Mouse (Mus musculus) embryonic facial prominence, embryonic 13.5 days (tissue): ENCODE data around the gene Slc25a17. TPM values are rescaled to one million over a fixed set of nuclear protein-coding genes. Genes with fewer than 3 reads are reported as not detected.

Source experiments
- ATAC-seq: fragments of 200-750 bp; cut with Nextera tagmentation; 2 replicates; pipeline ENCODE4 v1.8.0; 2017; ENCODE audit warnings: low read depth; ENCODE audit not compliant: insufficient number of reproducible peaks, insufficient read depth, low FRiP score, low TSS enrichment
- H3K27ac ChIP-seq: fragments of 300-500 bp; sonication (generic); 2 replicates; pipeline ENCODE4 v1.5.1; 2015; ENCODE audit warnings: moderate library complexity, mild to moderate bottlenecking, inconsistent platforms
- H3K27me3 ChIP-seq: fragments of 300-500 bp; sonication (generic); 2 replicates; pipeline ENCODE4 v1.6.1; 2015; ENCODE audit warnings: mild to moderate bottlenecking, inconsistent platforms
- H3K36me3 ChIP-seq: fragments of 300-500 bp; sonication (generic); 2 replicates; pipeline ENCODE4 v1.6.1; 2015; ENCODE audit warnings: mild to moderate bottlenecking, inconsistent platforms
- H3K4me1 ChIP-seq: fragments of 300-500 bp; sonication (generic); 2 replicates; pipeline ENCODE4 v1.6.1; 2015; ENCODE audit warnings: inconsistent platforms
- H3K4me2 ChIP-seq: fragments of 300-500 bp; sonication (generic); 2 replicates; pipeline ENCODE4 v1.6.1; 2015; ENCODE audit warnings: moderate library complexity, mild to moderate bottlenecking, inconsistent platforms
- H3K4me3 ChIP-seq: fragments of 300-500 bp; sonication (generic); 2 replicates; pipeline ENCODE4 v1.5.1; 2015; ENCODE audit warnings: mild to moderate bottlenecking, inconsistent platforms
- H3K9ac ChIP-seq: fragments of 300-500 bp; sonication (generic); 2 replicates; pipeline ENCODE4 v1.6.1; 2015; ENCODE audit warnings: mild to moderate bottlenecking, inconsistent platforms
- H3K9me3 ChIP-seq: fragments of 300-500 bp; sonication (generic); 2 replicates; pipeline ENCODE4 v1.6.1; 2016; ENCODE audit warnings: inconsistent platforms
- WGBS: fragments of 180-500 bp; shearing (Covaris S2); methylation state at CpG from one replicate; pipeline ENCODE4 v1.1.7; 2015; ENCODE audit warnings: mixed read lengths; 5-methylcytosine and 5-hydroxymethylcytosine counted together
- polyA plus RNA-seq: library from polyadenylated mRNA; unstranded; fragments of >200 nt; fragmentation: Nextera tagmentation; extraction: Ambion mirVana; gene quantifications from 2 replicates; pipeline ENCODE4 v1.2.1, GENCODE M21; 2015

Gene Slc25a17
- 128 and 133 TPM in 2 replicates for polyA plus RNA-seq

DNA sequence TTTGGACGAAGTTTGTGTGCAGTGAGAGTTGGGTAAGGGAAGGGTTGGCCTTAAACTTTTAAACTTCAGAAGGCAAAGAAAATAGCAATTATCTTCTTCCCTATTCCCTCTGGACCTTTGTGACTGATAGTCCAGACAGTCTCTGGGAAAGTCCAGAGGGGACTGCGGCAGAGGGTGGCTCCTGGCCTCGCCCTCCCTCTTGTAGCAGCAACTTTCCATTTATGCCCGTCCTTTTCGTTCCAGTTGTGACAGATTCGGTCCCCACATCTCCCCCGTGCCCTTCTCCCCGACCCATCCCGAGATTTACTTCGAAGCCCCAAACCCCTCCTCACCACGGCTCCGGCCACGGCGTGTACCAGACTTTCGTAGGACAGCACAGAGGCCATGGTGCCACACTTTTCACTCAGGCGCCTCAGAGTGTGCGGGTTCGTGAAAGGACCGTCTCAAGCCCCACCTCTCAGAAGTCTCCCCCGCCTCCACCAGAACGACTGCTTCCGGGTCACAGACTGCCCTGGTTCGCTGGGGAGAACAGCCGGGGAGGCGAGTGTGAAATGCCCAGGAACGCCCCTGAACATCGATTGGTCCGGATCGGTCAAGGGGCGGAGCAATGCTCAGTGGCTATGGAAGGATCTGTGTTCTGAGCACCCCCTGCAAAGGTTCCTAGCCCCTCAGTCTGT, at the start of gene Slc25a17:
Slc25a17 (minus strand) TSS at position 468 of the 677 bp plus-strand sequence.
- no peaks in the 10 kb centered on the region for H3K9me3 ChIP-seq
- ATAC-seq, result peak; percentile 98
- H3K4me2 ChIP-seq, result peak within 1 kb of the TSS; percentile 80
- peaks cover 40% of the 10 kb centered on the region for H3K4me1 ChIP-seq
- H3K27me3 ChIP-seq, result no peaks in the 10 kb centered on the region
- H3K27ac ChIP-seq, result peak within 1 kb of the TSS; percentile 91
- peak within 1 kb of the TSS; percentile 77 for H3K4me3 ChIP-seq
- peaks cover 28% of the 10 kb centered on the region for H3K36me3 ChIP-seq
- WGBS, result under 1% methylated on average over 30 of the region's 30 CpGs
- H3K9ac ChIP-seq, result peak within 1 kb of the TSS; percentile 89

DNA sequence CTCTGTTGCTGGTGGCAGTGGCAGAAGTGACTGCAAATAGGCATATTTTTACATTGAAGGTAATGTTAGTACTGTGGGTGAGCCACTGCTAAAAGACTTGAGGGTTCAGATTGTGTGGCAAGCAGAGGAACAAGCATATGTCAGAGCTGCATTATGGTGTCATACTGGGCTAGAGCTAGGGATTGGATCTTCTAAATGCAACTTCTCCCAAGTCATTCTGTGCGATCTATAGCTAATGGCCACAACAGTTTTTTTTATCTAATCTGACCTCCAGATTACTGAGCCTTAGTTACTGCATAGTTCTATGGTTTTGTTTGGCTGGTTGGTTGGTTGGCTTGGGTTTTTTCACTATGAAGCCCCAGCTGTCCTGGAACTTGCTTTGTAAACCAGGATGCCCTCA, 47.6 kb upstream of the Slc25a17 start, which contains the start of gene Dnajb7:
Dnajb7 (minus strand) TSS at position 101 of the 400 bp plus-strand sequence.
- Histone ChIP-seq H3K36me3 (no peaks in the 10 kb centered on the region), H3K27ac (no peak within 1 kb of the TSS)
- 93% methylated on average over 1 of the region's 1 CpGs for WGBS

DNA sequence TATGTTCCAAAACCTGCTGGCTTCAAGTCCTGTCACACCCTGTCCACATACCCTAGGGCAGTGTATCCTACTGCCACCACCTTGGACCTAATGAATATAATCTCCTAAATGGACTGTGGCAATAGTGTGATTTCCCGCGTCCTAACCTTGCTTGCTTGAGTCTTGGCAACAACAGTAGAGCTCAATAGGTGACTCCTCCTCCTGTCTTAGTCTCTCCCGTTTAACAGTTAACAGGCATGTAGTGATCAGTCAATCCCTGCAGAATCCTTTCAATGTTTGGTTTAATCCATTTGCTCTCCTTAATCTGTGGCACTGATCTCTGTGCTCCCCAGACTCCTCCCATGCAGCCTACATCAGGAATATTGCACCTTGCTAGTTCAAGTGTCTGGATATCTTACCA, 44.4 kb upstream of the Slc25a17 start:
- Histone ChIP-seq H3K4me1 (peaks cover 7% of the 10 kb centered on the region; the same call in 1 of the 2 replicates), H3K36me3 (no peaks in the 10 kb centered on the region)
- WGBS, result 85% methylated on average over 3 of the region's 3 CpGs

More for the DNA sequence above, 47.6 kb upstream of the Slc25a17 start, which contains the start of gene Dnajb7:
- no peak within 1 kb of the TSS for H3K9ac ChIP-seq
- no peak for ATAC-seq
- H3K9me3 ChIP-seq, result no peaks in the 10 kb centered on the region
- H3K4me2 ChIP-seq, result no peak within 1 kb of the TSS
- H3K4me3 ChIP-seq, result no peak within 1 kb of the TSS
- H3K4me1 ChIP-seq, result no peaks in the 10 kb centered on the region
- no peaks in the 10 kb centered on the region for H3K27me3 ChIP-seq

DNA sequence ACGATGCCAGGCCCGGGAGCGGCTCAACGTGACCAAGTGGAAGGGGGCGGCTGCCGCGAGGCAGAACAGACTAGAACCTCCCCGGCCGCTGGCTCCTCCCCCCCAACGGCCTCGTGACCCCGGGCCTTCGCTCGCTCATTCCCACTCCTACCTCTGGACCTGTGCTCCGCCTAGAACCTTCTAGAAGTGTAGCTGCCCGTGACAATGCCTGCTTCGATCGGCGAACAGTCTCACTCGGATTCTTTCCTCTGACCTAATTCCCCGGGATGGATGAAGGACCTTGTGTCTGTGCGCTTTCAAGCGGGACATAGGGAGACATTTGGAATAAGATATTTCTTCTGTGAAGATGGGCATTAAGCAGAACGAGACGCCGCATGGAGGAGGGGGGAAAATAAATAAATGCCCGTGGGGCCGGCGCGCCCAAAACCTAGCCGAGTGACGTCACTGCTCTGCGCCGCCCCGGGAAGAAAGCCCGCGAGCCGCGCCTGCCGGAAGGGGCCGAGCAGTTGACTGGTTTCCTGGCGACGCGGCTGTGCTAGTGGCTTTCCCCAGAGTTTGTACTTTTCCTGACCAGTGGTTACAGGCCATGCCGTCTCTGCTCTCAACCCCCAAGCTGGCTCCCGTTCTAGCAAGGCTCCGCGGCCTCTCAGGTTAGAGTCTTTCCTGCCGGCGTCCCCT, 39.2 kb upstream of the Slc25a17 start, which contains the start of the genes St13 and Xpnpep3:
St13 (minus strand) TSS at position 440 of the 678 bp plus-strand sequence.
Xpnpep3 (plus strand) TSS at position 501 of the 678 bp plus-strand sequence.
- WGBS, result under 1% methylated on average over 50 of the region's 50 CpGs
- peak within 1 kb of the TSS; percentile 96 for H3K4me3 ChIP-seq
- H3K4me1 ChIP-seq, result peaks cover 22% of the 10 kb centered on the region
- H3K27me3 ChIP-seq, result no peaks in the 10 kb centered on the region
- peaks cover 3% of the 10 kb centered on the region; the same call in 1 of the 2 replicates for H3K36me3 ChIP-seq
- peak within 1 kb of the TSS; percentile 95 for H3K9ac ChIP-seq
- ATAC-seq, result peak; percentile 100
- H3K4me2 ChIP-seq, result peak within 1 kb of the TSS; percentile 81
- H3K27ac ChIP-seq, result peak within 1 kb of the TSS; percentile 94
- no peaks in the 10 kb centered on the region for H3K9me3 ChIP-seq

More for the DNA sequence above, 44.4 kb upstream of the Slc25a17 start:
- Histone ChIP-seq H3K9ac (no peak overlapping the region), H3K27ac (no peak overlapping the region), H3K9me3 (no peaks in the 10 kb centered on the region), H3K4me3 (no peak overlapping the region), H3K27me3 (no peaks in the 10 kb centered on the region), H3K4me2 (no peak overlapping the region)
- ATAC-seq, result no peak

DNA sequence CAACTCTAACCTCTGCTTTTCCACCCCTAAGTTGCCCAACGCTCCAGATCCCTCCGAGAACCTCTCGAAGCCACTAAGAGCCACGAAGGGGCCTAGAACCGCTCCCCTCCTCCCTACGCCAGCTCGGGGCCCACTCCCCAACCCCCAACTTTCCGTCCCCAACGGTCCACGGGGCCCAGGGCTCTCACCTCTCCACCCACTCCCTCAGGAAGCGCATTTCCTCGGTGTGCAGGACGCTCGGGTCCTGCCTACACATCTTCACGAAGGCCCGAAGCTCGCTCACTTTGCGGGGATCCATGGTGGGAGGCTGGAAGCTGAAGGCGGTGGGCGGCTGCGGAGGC, 38.7 kb upstream of the Slc25a17 start:
- H3K9ac ChIP-seq, result peak overlapping the region; percentile 95
- H3K27me3 ChIP-seq, result no peaks in the 10 kb centered on the region
- WGBS, result under 1% methylated on average over 21 of the region's 21 CpGs
- ATAC-seq, result no peak; the same call in 1 of the 2 replicates
- H3K4me3 ChIP-seq, result peak overlapping the region; percentile 96
- peaks cover 3% of the 10 kb centered on the region; the same call in 1 of the 2 replicates for H3K36me3 ChIP-seq
- no peaks in the 10 kb centered on the region for H3K9me3 ChIP-seq
- peaks cover 22% of the 10 kb centered on the region for H3K4me1 ChIP-seq
- H3K4me2 ChIP-seq, result peak overlapping the region; percentile 81
- peak overlapping the region; percentile 94 for H3K27ac ChIP-seq

DNA sequence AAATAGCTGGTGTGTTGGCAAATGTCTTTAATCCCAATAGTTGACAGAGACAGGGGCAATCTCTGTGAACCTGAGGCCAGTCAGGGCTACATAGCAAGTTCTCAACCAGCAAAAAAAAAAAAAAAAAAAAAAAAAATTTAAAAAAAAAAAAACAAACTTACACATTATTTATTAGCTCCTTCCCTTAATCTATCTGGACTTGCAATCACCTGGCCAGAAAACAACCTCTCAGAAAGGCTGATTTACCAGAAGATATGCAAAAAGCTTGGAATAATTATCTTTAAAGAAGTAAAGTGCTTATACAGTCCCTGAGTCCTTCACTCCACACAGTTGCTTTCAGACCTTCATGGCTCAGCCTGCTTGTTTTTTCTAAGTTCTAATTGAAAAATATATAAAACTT, 37.6 kb upstream of the Slc25a17 start:
- Histone ChIP-seq H3K27ac (no peak overlapping the region), H3K36me3 (peaks cover 3% of the 10 kb centered on the region; the same call in 1 of the 2 replicates), H3K27me3 (no peaks in the 10 kb centered on the region), H3K4me2 (peak overlapping the region; percentile 81), H3K4me1 (peaks cover 22% of the 10 kb centered on the region), H3K4me3 (peak overlapping the region; percentile 96), H3K9ac (peak overlapping the region; percentile 95; the same call in 1 of the 2 replicates), H3K9me3 (no peaks in the 10 kb centered on the region)
- ATAC-seq, result no peak

DNA sequence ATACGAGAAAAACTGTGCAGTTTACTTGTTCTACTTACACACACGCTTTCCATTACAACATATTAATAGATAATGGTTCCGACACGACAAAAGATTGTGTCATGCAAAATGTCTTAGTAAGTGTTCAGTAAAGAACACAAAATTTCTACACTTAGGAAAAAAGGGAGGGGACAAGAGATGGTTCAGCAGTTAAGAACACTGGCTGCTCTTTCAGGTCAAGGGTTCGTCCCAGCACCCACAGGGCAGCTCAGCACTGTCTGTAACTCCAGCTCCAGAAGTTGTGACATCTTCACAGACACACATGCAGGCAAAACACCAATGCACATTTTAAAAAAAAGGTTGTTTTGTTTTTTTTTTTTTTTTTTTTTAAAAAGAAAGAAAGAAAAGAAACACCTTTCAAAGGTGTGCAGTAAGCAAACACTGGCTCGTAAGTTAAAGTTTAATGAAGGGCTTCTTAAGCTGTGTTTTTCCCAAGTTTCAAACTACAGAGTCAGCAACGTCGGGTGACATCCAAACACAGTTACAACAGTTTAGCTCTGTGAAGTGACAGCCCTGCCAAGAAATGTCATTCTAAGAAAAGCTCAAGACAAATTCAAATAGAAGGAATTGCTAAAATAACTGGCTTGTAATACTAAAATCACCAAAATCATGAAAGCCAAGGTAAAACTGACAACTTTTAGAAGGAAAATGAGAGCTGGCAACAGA, 33.8 kb upstream of the Slc25a17 start:
- ATAC-seq, result no peak
- no peak overlapping the region for H3K9ac ChIP-seq
- WGBS, result 90% methylated on average over 8 of the region's 8 CpGs
- no peak overlapping the region for H3K4me2 ChIP-seq
- H3K27me3 ChIP-seq, result no peaks in the 10 kb centered on the region
- no peaks in the 10 kb centered on the region for H3K9me3 ChIP-seq
- peaks cover 15% of the 10 kb centered on the region; the same call in 1 of the 2 replicates for H3K4me1 ChIP-seq
- H3K27ac ChIP-seq, result no peak overlapping the region
- H3K4me3 ChIP-seq, result no peak overlapping the region
- H3K36me3 ChIP-seq, result peaks cover 35% of the 10 kb centered on the region

DNA sequence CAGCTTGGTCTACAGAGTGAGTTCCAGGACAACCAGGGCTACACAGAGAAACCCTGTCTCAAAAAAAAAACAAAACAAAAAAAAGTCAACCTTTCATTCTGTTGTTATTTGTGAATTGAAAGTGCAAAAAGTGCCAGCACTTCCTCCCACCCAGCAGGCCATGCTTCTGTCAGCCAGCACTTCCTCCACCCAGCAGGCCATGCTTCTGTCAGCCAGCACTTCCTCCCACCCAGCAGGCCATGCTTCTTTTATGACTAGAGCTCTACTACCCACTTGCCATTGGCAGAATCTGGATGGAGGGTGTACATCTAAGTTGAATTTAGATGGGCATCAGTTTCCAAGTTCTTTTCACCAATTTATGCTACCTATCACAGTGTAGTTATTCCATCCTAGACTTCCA, 32.4 kb upstream of the Slc25a17 start:
- no peak overlapping the region for H3K9ac ChIP-seq
- H3K9me3 ChIP-seq, result no peaks in the 10 kb centered on the region
- H3K27me3 ChIP-seq, result no peaks in the 10 kb centered on the region
- H3K36me3 ChIP-seq, result peaks cover 47% of the 10 kb centered on the region
- no peak overlapping the region for H3K4me2 ChIP-seq
- H3K4me3 ChIP-seq, result no peak overlapping the region
- peaks cover 10% of the 10 kb centered on the region; the same call in 1 of the 2 replicates for H3K4me1 ChIP-seq
- no peak overlapping the region for H3K27ac ChIP-seq
- no peak for ATAC-seq

DNA sequence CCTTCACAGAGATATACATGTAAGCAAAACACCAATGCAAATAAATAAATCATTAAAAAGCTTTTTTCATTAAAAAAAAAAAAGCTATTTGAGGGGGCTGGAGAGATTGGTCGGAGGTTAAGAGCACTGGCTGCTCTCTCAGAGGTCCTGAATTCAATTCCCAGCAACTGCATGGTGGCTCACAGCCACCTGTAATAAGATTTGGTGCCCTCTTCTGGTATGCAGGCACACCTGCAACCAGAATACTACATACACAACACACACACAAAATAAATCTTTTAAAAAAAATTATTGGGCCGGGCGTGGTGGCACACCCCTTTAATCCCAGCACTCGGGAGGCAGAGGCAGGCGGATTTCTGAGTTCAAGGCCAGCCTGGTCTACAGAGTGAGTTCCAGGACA, 25.7 kb upstream of the Slc25a17 start:
- H3K36me3 ChIP-seq, result peaks cover 95% of the 10 kb centered on the region
- H3K9ac ChIP-seq, result no peak overlapping the region
- H3K27me3 ChIP-seq, result no peaks in the 10 kb centered on the region
- no peak overlapping the region for H3K27ac ChIP-seq
- no peaks in the 10 kb centered on the region for H3K9me3 ChIP-seq
- WGBS, result 98% methylated on average over 5 of the region's 5 CpGs
- ATAC-seq, result no peak
- H3K4me3 ChIP-seq, result no peak overlapping the region
- H3K4me1 ChIP-seq, result no peaks in the 10 kb centered on the region
- no peak overlapping the region for H3K4me2 ChIP-seq

DNA sequence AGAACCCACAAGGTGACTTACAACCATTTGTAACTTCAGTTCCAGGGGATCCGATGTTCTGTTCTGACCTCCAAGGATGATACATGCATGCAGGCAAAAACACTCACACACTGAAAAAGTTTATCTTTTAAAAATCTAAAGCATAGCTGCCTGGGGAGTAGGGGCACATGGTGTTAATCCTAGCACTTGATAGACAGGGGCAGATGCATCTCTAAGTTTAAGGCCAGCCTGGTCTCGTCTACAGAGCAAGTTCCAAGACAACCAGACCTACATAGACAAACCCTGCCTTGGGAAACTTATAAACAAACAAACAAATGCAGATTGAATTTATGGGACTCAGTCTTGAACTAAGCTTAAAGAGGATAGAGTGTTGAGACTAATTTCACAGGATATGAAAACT, 18.2 kb upstream of the Slc25a17 start:
- Histone ChIP-seq H3K9ac (no peak overlapping the region), H3K4me2 (no peak overlapping the region), H3K27ac (no peak overlapping the region), H3K27me3 (no peaks in the 10 kb centered on the region), H3K4me3 (no peak overlapping the region), H3K36me3 (peaks cover 73% of the 10 kb centered on the region), H3K4me1 (no peaks in the 10 kb centered on the region), H3K9me3 (no peaks in the 10 kb centered on the region)
- ATAC-seq, result no peak
- WGBS, result 83% methylated on average over 2 of the region's 2 CpGs

DNA sequence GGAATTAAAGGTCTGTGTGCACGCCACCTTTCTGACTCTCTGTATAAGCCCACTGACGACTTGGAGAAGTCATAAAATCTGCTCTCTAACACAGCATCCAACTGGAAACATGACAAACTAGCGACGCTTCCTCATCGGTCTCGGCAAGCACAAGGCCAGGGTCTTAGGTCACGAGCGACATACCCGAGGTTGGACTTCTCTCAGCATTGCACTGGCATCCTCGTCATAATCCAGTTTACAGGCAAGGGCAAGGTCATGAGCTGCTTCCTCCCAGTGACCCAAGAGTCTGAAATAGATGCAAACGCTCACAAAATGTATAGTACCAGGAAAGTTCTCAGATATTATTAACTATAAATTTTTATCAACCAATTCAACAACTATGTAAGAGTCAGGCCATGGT, 14.0 kb upstream of the Slc25a17 start:
- 93% methylated on average over 11 of the region's 11 CpGs for WGBS
- Histone ChIP-seq H3K4me3 (no peak overlapping the region), H3K36me3 (peaks cover 68% of the 10 kb centered on the region), H3K27me3 (no peaks in the 10 kb centered on the region), H3K9me3 (no peaks in the 10 kb centered on the region), H3K9ac (no peak overlapping the region), H3K4me1 (no peaks in the 10 kb centered on the region), H3K4me2 (no peak overlapping the region), H3K27ac (no peak overlapping the region)
- ATAC-seq, result no peak
